Mouse (Mus musculus) stomach, postnatal 0 days (tissue): ENCODE measurements around the gene Ptgdr2.

ENCODE experiments used
- CTCF ChIP-seq: IDR thresholded peaks from 2 replicates; pipeline ENCODE4 v1.5.1; 2016; ENCODE audit warnings: antibody characterized with exemption, low read depth, mild to moderate bottlenecking, moderate library complexity
- EP300 ChIP-seq: optimal IDR thresholded peaks from 2 replicates; pipeline ENCODE3; 2016; ENCODE audit warnings: antibody characterized with exemption

DNA sequence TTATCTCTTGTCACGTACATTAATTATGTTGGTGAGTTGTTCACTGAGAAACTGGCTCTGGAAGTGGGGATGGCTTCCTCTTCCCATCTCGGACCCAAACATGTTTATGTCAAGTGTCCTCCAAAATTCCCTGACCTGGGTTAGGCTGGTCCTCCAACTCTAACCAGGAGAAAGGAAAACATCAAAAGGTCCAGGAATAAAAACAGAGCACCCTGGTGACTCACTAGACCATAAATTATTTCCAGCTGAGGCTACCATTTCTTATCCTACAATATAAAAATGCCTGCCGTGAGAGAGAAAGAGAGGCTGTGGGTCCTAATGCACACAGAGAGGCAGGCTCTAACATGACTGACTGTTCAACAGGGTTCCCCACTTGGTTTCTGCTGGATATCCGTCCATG is 12.7 kb upstream of the Ptgdr2 start:
- no peak for TF ChIP-seq CTCF
- TF ChIP-seq EP300, result no peak
